Mouse (Mus musculus) heart, embryonic 10.5 days (tissue): Measurements from ENCODE around the gene Fam57b. TPM values are rescaled to one million over a fixed set of nuclear protein-coding genes. Genes with fewer than 3 reads are reported as not detected.

Source experiments
- DNase-seq: peaks from one replicate; pipeline ENCODE4 v3.0.0-alpha.2; 2017; ENCODE audit warnings: low spot score
- H3K27ac ChIP-seq: fragments of 300-500 bp; sonication (generic); 2 replicates; pipeline ENCODE4 v1.5.1; 2016; ENCODE audit warnings: mild to moderate bottlenecking
- H3K27me3 ChIP-seq: fragments of 300-500 bp; sonication (generic); 2 replicates; pipeline ENCODE4 v1.6.1; 2016; ENCODE audit warnings: mild to moderate bottlenecking; ENCODE audit not compliant: poor library complexity, insufficient read depth, severe bottlenecking
- H3K36me3 ChIP-seq: fragments of 300-500 bp; sonication (generic); 2 replicates; pipeline ENCODE4 v1.6.1; 2016; ENCODE audit warnings: mild to moderate bottlenecking, moderate library complexity
- H3K4me1 ChIP-seq: fragments of 300-500 bp; sonication (generic); 2 replicates; pipeline ENCODE4 v1.6.1; 2016; ENCODE audit warnings: mild to moderate bottlenecking
- H3K4me3 ChIP-seq: fragments of 300-500 bp; sonication (generic); 2 replicates; pipeline ENCODE4 v1.5.1; 2016; ENCODE audit warnings: mild to moderate bottlenecking, moderate library complexity
- H3K9me3 ChIP-seq: fragments of 300-500 bp; sonication (generic); 2 replicates; pipeline ENCODE4 v1.6.1; 2016; ENCODE audit warnings: mild to moderate bottlenecking, moderate library complexity
- WGBS: fragments of 180-500 bp; shearing (Covaris S2); methylation state at CpG from one replicate; pipeline ENCODE4 v1.1.7; 2016; 5-methylcytosine and 5-hydroxymethylcytosine counted together
- polyA plus RNA-seq: library from polyadenylated mRNA; unstranded; fragments of >200 nt; fragmentation: Nextera tagmentation; extraction: Ambion mirVana; gene quantifications from 2 replicates; pipeline ENCODE4 v1.2.1, GENCODE M21; 2016

Gene Fam57b
- polyA plus RNA-seq, 1 experiment from 2014 or later, result 0.38 TPM

DNA sequence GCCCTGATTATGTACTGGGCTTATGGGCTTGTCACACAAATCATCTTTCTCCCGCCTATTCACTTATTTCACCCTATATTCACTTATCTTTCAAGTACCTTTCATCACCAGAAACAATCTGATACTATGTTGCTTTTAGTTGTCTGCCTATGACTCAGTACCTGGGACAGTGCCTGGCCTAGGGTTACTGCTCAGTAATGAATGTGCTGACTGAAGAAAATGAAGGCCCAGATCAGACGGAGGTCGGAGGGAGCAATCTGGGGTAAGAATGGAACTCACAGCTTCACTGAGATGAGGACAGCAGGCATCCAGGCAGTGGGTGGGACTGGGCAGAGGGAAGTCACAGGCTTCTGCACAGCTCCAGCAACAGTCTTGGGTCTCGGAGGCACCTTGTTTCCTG lies 9.9 kb downstream of the Fam57b start:
- Histone ChIP-seq H3K4me3 (peak overlapping the region; percentile 71; the same call in 1 of the 2 replicates), H3K9me3 (no peaks in the 10 kb centered on the region), H3K36me3 (peaks cover 29% of the 10 kb centered on the region), H3K27ac (peak overlapping the region; percentile 90), H3K27me3 (no peaks in the 10 kb centered on the region), H3K4me1 (peaks cover 30% of the 10 kb centered on the region)
- whole genome bisulfite sequencing, result 69% methylated on average over 4 of the region's 4 CpGs
- no peak for DNase-seq

DNA sequence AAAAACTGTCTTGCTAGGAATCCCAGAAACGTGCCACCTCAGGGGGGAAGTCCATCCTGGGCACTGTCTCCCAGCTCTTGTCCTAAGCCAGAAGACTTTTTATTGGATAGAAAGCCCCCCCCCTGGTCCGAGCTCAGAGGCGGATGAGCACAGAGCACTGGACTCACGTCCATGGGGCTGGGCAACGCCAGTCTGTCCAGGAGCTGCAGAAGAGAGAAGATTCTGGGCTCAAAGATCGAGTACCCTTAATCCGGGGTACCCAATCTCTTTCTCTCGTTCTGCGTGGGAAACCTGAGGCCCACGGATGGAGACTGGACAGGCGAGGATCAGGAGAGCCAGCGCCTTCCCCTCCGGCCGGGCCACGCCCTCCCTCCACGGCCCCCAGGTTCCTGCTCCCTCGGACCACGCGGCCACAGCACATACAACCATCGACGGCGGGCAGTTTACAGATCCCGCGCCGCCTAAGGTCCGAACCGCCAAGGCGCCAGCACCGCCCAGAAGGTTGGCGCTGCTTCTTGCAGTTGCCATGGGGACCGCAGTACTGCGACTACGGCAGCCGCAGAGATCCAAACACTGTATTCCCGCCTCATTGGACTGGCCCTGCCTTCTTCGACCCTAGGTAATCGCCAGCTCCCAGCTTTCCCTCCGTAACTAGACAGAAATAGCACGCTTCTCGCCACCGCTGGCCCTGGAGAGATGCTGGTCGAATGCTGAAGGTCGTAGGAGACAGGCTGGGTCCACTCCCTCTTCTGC lies 11.4 kb downstream of the Fam57b start:
- peak overlapping the region; percentile 71 for H3K4me3 ChIP-seq
- peak overlapping the region; percentile 90 for H3K27ac ChIP-seq
- peaks cover 27% of the 10 kb centered on the region for H3K4me1 ChIP-seq
- WGBS, result under 1% methylated on average over 42 of the region's 43 CpGs
- H3K9me3 ChIP-seq, result no peaks in the 10 kb centered on the region
- H3K27me3 ChIP-seq, result 0 out of 2 replicates have a peak, but pooled peaks cover 8% of the 10 kb centered on the region
- peak; percentile 97 for DNase-seq
- peaks cover 21% of the 10 kb centered on the region; the same call in 1 of the 2 replicates for H3K36me3 ChIP-seq

DNA sequence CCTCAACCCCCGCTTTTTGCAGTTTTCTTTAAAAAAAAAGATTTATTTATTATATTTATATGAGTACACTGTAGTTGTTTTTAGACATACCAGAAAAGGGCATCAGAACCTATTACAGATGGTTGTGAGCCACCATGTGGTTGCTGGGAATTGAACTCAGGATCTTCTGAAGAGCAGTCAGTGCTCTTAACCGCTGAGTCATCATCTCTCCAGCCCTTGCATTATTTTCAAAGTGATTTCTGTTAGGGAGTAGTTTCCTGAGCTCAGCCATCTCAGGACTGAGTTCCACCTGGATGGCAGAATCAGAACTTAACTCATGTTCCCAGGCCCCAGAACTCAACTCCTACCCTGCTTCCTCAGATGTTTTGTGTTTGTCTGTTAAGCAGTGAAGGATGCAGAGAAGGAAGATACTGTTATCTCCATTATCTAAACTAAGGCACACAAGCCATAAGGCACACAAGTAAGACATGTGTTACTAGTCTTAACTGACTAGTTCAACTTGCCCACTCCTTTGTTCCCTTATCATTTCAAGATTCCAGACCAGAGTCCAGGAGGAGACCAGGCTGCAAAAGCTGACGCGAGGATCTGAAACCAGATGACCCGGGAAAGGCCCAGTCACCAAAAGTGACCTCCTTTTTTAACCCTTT lies 12.4 kb downstream of the Fam57b start:
- Histone ChIP-seq H3K27me3 (0 out of 2 replicates have a peak, but pooled peaks cover 8% of the 10 kb centered on the region), H3K36me3 (peaks cover 15% of the 10 kb centered on the region; the same call in 1 of the 2 replicates), H3K27ac (peak overlapping the region; percentile 90), H3K9me3 (no peaks in the 10 kb centered on the region), H3K4me3 (0 out of 2 replicates have a peak overlapping the region, but pooled peaks have one; percentile 71), H3K4me1 (peaks cover 27% of the 10 kb centered on the region)
- no peak for DNase-seq
- 39% methylated on average over 5 of the region's 5 CpGs for WGBS

DNA sequence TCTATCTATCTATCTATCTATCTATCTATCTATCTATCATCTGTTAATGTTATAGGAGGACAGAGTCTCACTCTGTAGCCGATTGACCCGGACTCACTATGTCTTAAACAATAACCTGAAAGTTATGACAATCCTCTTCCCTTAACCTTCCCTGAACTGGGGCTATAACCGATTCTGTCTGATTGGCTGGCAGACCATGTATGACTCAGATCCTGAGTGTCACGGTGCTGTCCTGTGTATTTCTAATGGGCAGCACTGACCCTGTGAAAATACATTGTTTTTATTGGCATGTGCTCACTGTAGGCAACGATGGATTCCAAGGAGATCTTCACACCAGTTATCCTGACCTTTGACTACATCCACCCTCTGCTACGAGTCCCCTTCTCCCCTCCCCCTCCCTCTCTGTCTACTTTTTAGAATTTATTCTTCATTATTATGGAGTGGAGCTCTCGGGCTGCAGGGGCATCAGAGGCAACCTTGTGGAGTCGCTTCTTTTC lies 18.3 kb downstream of the Fam57b start:
- 0 out of 2 replicates have a peak, but pooled peaks cover 8% of the 10 kb centered on the region for H3K27me3 ChIP-seq
- H3K4me3 ChIP-seq, result no peak overlapping the region
- no peaks in the 10 kb centered on the region for H3K36me3 ChIP-seq
- no peaks in the 10 kb centered on the region for H3K4me1 ChIP-seq
- WGBS, result 63% methylated on average over 8 of the region's 8 CpGs
- no peak overlapping the region for H3K27ac ChIP-seq
- DNase-seq, result no peak
- no peaks in the 10 kb centered on the region for H3K9me3 ChIP-seq

DNA sequence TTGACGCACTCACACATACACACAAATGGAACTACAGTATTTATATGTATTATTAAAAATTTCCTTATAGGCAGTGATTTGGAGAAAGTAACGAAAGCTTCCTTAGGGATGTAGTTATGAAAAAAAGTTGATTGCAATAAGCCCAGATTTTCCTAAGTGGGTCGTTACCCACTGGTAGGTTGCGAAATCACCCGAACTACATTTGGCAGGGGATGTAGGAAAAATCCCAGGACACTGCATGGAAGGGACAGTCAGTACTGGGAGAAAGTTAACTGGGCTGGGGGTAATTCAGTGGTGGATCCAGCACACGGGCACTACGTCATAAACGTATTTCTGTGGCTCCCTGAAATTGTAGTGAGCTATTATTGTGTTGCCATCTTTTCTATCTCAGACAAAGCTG lies 19.0 kb downstream of the Fam57b start:
- no peak overlapping the region for H3K4me3 ChIP-seq
- H3K27ac ChIP-seq, result no peak overlapping the region
- no peaks in the 10 kb centered on the region for H3K4me1 ChIP-seq
- no peaks in the 10 kb centered on the region for H3K36me3 ChIP-seq
- no peak for DNase-seq
- 0 out of 2 replicates have a peak, but pooled peaks cover 8% of the 10 kb centered on the region for H3K27me3 ChIP-seq
- 87% methylated on average over 8 of the region's 8 CpGs for WGBS
- no peaks in the 10 kb centered on the region for H3K9me3 ChIP-seq

DNA sequence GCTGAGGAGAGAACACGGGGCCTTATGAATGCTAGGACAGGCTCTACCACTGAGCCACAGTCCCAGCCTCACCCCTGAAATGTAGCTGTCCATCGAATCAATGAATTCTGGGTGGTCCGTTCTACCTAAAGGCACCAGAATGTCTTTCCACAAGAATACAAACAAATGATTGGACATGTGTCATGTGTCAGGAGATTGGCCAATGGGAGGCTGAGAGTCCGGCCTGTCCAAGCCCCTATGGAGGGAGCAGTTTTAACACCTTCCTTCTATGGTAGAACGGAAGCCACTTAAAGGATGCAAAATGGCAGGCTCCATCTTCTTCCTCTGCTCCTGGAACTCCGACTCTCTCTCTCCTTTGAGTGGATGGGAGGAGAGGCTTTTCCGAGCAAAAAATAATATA lies 20.1 kb downstream of the Fam57b start:
- Histone ChIP-seq H3K27ac (no peak overlapping the region), H3K27me3 (peaks cover 12% of the 10 kb centered on the region), H3K4me3 (no peak overlapping the region), H3K9me3 (no peaks in the 10 kb centered on the region), H3K4me1 (peaks cover 5% of the 10 kb centered on the region), H3K36me3 (no peaks in the 10 kb centered on the region)
- WGBS, result 83% methylated on average over 7 of the region's 7 CpGs
- DNase-seq, result no peak

DNA sequence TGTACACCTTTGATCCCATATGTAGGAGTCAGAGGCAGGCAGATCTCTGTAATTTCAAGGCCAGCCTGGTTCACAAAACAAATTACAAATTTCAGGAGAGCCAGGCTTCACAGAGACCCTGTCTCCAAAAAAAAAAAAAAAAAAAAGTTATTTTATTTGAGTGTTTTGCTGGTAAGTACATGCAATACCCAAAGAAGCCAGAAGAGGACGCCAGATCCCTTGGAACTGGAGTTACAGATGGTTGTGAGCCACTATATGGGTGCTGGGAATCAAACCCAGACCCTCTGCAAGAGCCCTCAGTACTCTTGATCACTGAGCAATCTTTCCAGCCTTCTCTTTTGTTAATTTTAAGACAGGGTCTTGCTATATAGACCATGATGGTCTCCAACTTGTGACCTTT lies 21.4 kb downstream of the Fam57b start:
- H3K36me3 ChIP-seq, result no peaks in the 10 kb centered on the region
- DNase-seq, result no peak
- H3K9me3 ChIP-seq, result no peaks in the 10 kb centered on the region
- peaks cover 17% of the 10 kb centered on the region for H3K27me3 ChIP-seq
- H3K4me3 ChIP-seq, result no peak overlapping the region
- WGBS, result 35% methylated on average over 1 of the region's 1 CpGs
- H3K27ac ChIP-seq, result no peak overlapping the region
- H3K4me1 ChIP-seq, result peaks cover 15% of the 10 kb centered on the region

DNA sequence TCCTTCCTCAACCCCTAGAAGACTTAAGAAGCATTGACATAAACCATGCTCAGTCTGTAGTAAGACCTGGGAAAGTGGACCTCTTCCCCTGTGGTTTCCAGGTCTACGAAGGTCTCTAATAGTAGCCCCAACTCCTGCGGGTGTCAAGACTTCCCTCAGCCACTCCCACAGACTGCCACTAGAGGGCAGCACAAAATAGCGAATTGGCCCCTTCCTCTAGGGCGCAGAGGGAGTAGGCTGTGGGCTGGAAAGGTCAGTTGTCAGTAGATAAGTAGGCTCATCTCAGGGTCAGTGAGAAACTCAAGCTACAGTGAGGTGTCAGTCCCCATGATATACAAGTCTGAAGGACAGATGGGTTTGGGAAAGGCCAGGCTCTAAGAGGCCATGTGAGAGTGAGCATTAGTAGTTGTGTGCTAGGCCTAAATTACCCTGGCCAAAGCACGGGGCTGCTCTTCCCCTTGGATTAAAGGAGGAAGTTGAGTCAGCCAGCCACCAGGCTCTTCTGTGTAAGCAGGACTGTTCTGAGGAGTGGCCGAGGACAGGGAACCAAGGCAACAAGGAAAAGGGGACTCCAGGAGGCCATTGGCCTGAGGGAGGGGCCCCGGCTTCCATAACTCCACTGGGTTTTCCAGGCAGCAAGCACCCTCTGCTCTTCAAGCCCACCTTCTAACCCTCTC lies 24.5 kb downstream of the Fam57b start:
- peak; percentile 90 for DNase-seq
- H3K27ac ChIP-seq, result no peak overlapping the region
- H3K36me3 ChIP-seq, result no peaks in the 10 kb centered on the region
- peaks cover 43% of the 10 kb centered on the region for H3K27me3 ChIP-seq
- H3K4me1 ChIP-seq, result peaks cover 18% of the 10 kb centered on the region
- WGBS, result 17% methylated on average over 7 of the region's 7 CpGs
- no peak overlapping the region for H3K4me3 ChIP-seq
- H3K9me3 ChIP-seq, result no peaks in the 10 kb centered on the region

DNA sequence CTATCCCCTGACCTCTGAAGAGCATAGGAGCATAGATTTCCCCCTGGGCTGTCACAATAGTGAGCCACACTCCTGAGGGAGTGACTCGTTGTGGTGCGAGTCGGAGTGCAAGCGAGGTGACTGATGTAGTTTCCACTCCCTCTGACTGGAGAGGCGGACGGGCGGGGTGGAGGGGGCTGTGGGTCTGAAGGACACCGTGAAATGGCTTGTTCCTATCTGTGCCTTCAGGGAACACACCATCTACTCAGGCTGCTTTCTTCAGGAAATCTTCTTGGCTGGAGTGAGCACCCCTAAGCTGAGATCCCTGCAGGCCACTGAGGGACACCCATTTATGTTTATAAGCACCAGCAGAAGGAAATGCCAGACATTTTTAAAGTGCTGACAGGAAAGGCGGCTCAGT lies 25.3 kb downstream of the Fam57b start:
- no peaks in the 10 kb centered on the region for H3K9me3 ChIP-seq
- no peaks in the 10 kb centered on the region for H3K36me3 ChIP-seq
- H3K27ac ChIP-seq, result 0 out of 2 replicates have a peak overlapping the region, but pooled peaks have one; percentile 25
- no peak for DNase-seq
- 5% methylated on average over 9 of the region's 9 CpGs for WGBS
- peak overlapping the region; percentile 54 for H3K4me3 ChIP-seq
- peaks cover 18% of the 10 kb centered on the region for H3K4me1 ChIP-seq
- peaks cover 48% of the 10 kb centered on the region for H3K27me3 ChIP-seq

DNA sequence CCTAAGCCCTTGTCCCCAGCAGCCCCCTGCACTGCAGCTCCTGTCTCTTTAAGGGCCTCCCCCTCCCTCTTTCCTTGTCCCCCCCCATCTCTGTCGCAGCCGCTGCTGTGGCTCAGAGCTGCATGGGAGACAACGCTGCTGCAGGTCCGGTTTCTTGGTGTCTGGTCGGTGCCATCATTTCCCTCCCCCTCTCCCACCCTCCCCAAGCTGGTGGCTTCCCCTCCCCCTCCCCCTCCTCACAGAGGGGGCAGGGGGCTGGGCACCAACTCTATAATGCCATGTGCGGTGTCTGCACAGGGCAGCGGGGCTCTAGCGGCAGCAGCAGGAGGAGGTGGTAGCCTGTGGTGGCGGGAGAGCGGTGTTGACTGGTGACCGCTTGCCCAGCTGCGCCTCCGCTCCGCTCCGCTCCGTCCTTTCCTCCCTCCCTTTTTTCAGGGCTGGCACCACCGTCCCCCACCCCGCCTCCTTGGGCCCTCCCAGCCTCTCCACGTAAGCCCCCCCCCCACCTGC lies 25.8 kb downstream of the Fam57b start:
- Histone ChIP-seq H3K27ac (0 out of 2 replicates have a peak overlapping the region, but pooled peaks have one; percentile 25), H3K9me3 (no peaks in the 10 kb centered on the region), H3K27me3 (peaks cover 49% of the 10 kb centered on the region), H3K4me3 (peak overlapping the region; percentile 54), H3K36me3 (no peaks in the 10 kb centered on the region), H3K4me1 (peaks cover 18% of the 10 kb centered on the region)
- 1% methylated on average over 12 of the region's 19 CpGs for WGBS
- DNase-seq, result no peak

DNA sequence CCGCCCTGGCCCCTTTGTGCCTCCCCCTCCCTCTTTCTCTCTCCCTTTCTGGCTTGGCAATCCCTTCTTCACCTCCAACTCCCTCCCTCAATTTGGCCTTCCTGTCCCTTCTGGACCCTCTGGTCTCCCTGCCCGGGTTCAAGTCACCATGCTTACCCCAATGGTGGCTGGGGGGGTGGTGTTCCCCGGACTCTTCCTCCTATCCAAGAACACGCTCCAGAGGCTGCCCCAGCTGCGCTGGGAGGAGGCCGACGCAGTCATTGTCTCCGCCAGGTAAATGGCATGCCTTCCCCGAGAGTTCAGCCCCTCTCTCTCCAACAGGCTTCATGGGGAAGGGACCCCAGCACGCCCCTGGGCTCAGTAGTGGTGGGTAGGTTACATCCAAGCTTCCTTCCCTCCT lies 26.5 kb downstream of the Fam57b start:
- Histone ChIP-seq H3K36me3 (no peaks in the 10 kb centered on the region), H3K4me1 (peaks cover 18% of the 10 kb centered on the region), H3K9me3 (no peaks in the 10 kb centered on the region), H3K27ac (no peak overlapping the region), H3K4me3 (no peak overlapping the region), H3K27me3 (peaks cover 55% of the 10 kb centered on the region)
- 14% methylated on average over 10 of the region's 10 CpGs for WGBS
- DNase-seq, result no peak

DNA sequence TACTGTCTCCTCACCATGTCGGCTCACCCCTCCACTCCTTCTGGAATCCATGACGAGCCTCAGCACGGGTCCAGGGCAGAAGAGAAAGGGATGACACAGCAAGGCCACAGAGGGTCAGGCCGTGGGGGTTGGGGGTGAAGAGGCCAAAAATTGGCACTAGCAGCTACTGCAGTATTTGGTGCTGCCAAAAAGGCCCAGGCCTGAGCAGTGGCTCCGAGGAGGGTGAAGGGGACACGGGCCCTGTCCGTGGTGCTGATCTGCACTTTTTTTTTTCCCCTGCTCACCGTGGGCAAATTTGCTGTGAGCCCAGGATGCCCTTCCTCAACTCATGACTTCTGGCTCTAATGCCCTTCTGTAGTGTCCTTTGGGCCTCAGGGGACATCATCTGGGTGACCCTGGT lies 27.9 kb downstream of the Fam57b start:
- no peak overlapping the region for H3K4me3 ChIP-seq
- no peak overlapping the region for H3K27ac ChIP-seq
- no peaks in the 10 kb centered on the region for H3K9me3 ChIP-seq
- no peaks in the 10 kb centered on the region for H3K36me3 ChIP-seq
- no peak for DNase-seq
- H3K4me1 ChIP-seq, result peaks cover 18% of the 10 kb centered on the region
- WGBS, result 20% methylated on average over 8 of the region's 8 CpGs
- peaks cover 69% of the 10 kb centered on the region for H3K27me3 ChIP-seq
